Mouse (Mus musculus): ENCODE measurements around the gene Map2k1. TPM values are rescaled to one million over a fixed set of nuclear protein-coding genes. Genes with fewer than 3 reads are reported as not detected.
"Not testable (repeated sequence)": the region's sequence is repeated elsewhere in the genome, so short reads cannot be mapped to it uniquely, and the experiment has no call there.

Map2k1 gene
- polyA plus RNA-seq (2012; fragmentation: generic; extraction: Trizol) = 67.3 TPM

DNA sequence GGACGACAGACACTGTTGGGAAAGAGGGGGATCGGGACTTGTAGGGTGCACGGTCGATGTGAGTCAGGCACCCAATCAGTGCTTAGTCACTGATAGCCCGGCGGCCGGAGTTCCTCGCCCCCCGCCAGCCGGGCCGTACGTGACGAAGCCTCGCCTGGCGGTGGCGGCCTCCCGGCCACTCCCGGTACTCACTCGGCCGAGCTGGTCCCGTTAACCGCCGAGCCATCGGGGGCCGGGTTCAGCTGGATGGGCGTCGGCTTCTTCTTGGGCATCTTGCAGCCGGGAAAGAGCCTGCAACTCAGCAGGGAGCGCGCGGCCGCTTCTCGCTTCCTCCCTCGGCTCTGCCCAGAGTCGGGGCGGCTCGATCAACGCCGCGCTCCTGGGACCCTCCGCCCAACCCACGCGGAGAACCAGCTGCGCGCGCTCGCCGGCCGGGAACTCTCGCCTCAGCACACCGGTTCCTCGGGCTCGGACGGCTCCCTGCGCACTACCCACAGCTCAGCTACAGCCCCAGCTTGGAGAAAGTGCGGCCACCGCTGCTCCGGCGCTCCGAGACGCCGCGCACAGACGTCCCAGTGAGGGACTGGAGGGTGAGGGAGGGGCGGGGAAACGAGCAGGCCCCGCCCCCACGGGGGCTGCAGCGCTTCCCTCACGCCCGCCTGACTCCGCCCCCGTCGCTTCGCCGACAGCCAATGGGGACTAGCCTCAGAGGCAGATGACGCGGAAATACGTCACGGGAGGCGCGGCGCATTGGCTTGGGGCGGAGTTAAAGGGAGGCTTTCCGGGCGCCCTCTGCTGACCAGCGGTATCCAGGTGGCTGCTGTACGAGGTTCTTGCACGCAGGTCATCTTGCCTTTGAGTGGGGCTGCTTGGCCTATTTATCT, at the start of gene Map2k1:
Gene Map2k1, minus strand, starts transcription at position 611 of the 884 bp plus-strand sequence.
- peak within 1 kb of the TSS; percentile 97 for H3ac ChIP-seq (ENCODE audit: control insufficient read depth, insufficient read length)
- peak within 1 kb of the TSS; percentile 96 for H3K4me3 ChIP-seq
- TF ChIP-seq REST (IDR thresholded peaks at IDR 0.05; ENCODE audit: insufficient read depth, insufficient read length) = no peak
- TF ChIP-seq POLR2A (IDR thresholded peaks at IDR 0.05; ENCODE audit: insufficient read length, low read depth) = peak; percentile 98
- peak; percentile 47 for TF ChIP-seq SRF (IDR thresholded peaks at IDR 0.05; ENCODE audit: control insufficient read depth, insufficient read length, low read depth)
- no peak for TF ChIP-seq E2F4 (IDR thresholded peaks at IDR 0.05; ENCODE audit: insufficient read depth)
- peak; percentile 73 for TF ChIP-seq USF1 (IDR thresholded peaks at IDR 0.05; ENCODE audit: low read depth)
- peak; percentile 96 for TF ChIP-seq POLR2AphosphoS2 (IDR thresholded peaks at IDR 0.05; ENCODE audit: insufficient read length, low read depth)
- no peaks in the 10 kb centered on the region for H3K36me3 ChIP-seq (ENCODE audit: control insufficient read depth, insufficient read depth)
- H3K79me2 ChIP-seq (ENCODE audit: control insufficient read depth, insufficient read depth) = peaks cover 44% of the 10 kb centered on the region
- H3K27me3 ChIP-seq (ENCODE audit: control insufficient read depth, insufficient read depth, insufficient read length) = no peaks in the 10 kb centered on the region
- H3K4me2 ChIP-seq (ENCODE audit: low read depth) = peak within 1 kb of the TSS; percentile 98

GRCm38 (mm10) chr9:64303086-64303485, 49.7 kb upstream of the Map2k1 start:
- H3K36me3 ChIP-seq (ENCODE audit: control insufficient read depth, insufficient read depth) = peaks cover 50% of the 10 kb centered on the region
- H3K4me3 ChIP-seq; H3K4me2 ChIP-seq (ENCODE audit: low read depth); H3ac ChIP-seq (ENCODE audit: control insufficient read depth, insufficient read length); H3K79me2 ChIP-seq (ENCODE audit: control insufficient read depth, insufficient read depth); H3K27me3 ChIP-seq (ENCODE audit: control insufficient read depth, insufficient read depth, insufficient read length): not testable (repeated sequence)

DNA sequence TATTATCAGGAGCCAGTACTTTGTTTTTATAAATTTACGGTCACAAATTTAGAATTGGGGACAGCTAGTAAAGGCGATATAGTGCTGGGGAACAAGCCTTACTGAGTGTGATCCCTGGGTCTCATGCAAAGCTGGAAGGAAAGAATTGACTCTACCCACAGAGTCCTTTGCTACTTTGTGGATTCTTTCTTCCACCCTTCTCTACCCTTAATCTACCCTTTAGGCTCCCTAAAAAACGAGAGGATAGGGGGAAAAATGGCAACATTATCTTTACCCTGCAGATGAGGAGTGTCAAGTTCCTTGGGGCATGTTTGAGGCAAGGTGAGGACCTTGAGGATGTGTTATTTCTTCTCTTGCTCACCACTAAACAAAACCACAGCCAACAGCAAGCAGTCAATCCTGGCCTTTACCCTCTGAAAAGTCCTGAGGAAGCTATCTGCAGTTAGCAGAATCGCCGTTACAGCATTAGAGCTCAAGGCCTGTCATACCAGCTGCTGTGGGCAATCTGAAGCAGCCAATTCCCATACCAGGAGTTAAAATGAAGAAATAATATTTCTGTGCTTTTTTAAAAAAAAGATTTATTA, 29.1 kb upstream of the Map2k1 start:
- TF ChIP-seq POLR2A (IDR thresholded peaks at IDR 0.05; ENCODE audit: insufficient read length, low read depth) (no peak), SRF (IDR thresholded peaks at IDR 0.05; ENCODE audit: control insufficient read depth, insufficient read length, low read depth) (no peak), REST (IDR thresholded peaks at IDR 0.05; ENCODE audit: insufficient read depth, insufficient read length) (no peak), E2F4 (IDR thresholded peaks at IDR 0.05; ENCODE audit: insufficient read depth) (no peak), MYOD1 (IDR thresholded peaks at IDR 0.05; ENCODE audit: control insufficient read depth in 1 of 3, insufficient read length in 2 of 3, low read depth in 2 of 3) (no peak)
- H3K79me2 ChIP-seq (ENCODE audit: control insufficient read depth, insufficient read depth) = peaks cover 39% of the 10 kb centered on the region
- H3K27me3 ChIP-seq (ENCODE audit: control insufficient read depth, insufficient read depth, insufficient read length) = no peaks in the 10 kb centered on the region
- peak overlapping the region; percentile 56 for H3K4me3 ChIP-seq
- peak overlapping the region; percentile 99 for H3ac ChIP-seq (ENCODE audit: control insufficient read depth, insufficient read length)
- H3K4me2 ChIP-seq (ENCODE audit: low read depth) = peak overlapping the region; percentile 94
- no peaks in the 10 kb centered on the region for H3K36me3 ChIP-seq (ENCODE audit: control insufficient read depth, insufficient read depth)

GRCm38 (mm10) chr9:64281781-64282178, 28.3 kb upstream of the Map2k1 start:
- peak overlapping the region; percentile 56 for H3K4me3 ChIP-seq
- no peaks in the 10 kb centered on the region for H3K36me3 ChIP-seq (ENCODE audit: control insufficient read depth, insufficient read depth)
- peak overlapping the region; percentile 94 for H3K4me2 ChIP-seq (ENCODE audit: low read depth)
- no peak for TF ChIP-seq SRF (IDR thresholded peaks at IDR 0.05; ENCODE audit: control insufficient read depth, insufficient read length, low read depth)
- no peak for TF ChIP-seq POLR2AphosphoS2 (IDR thresholded peaks at IDR 0.05; ENCODE audit: insufficient read length, low read depth)
- TF ChIP-seq MYOD1 (IDR thresholded peaks at IDR 0.05; ENCODE audit: control insufficient read depth in 1 of 3, insufficient read length in 2 of 3, low read depth in 2 of 3) = no peak
- TF ChIP-seq E2F4 (IDR thresholded peaks at IDR 0.05; ENCODE audit: insufficient read depth) = no peak
- no peak for TF ChIP-seq POLR2A (IDR thresholded peaks at IDR 0.05; ENCODE audit: insufficient read length, low read depth)
- TF ChIP-seq MYOG (IDR thresholded peaks at IDR 0.05; ENCODE audit: control insufficient read depth in 1 of 3, insufficient read depth in 1 of 3, insufficient read length in 2 of 3, low read depth in 2 of 3) = no peak
- no peak for TF ChIP-seq CEBPB (IDR thresholded peaks at IDR 0.05; ENCODE audit: insufficient read depth, poor library complexity, severe bottlenecking)
- TF ChIP-seq REST (IDR thresholded peaks at IDR 0.05; ENCODE audit: insufficient read depth, insufficient read length) = no peak
- TF ChIP-seq TCF12 (IDR thresholded peaks at IDR 0.05; ENCODE audit: insufficient read depth, poor library complexity, severe bottlenecking) = no peak
- TF ChIP-seq USF1 (IDR thresholded peaks at IDR 0.05; ENCODE audit: low read depth) = no peak
- no peak for TF ChIP-seq TCF3 (IDR thresholded peaks at IDR 0.05; ENCODE audit: insufficient read length, low read depth)
- TF ChIP-seq MAX (IDR thresholded peaks at IDR 0.05; ENCODE audit: low read depth) = no peak
- no peaks in the 10 kb centered on the region for H3K27me3 ChIP-seq (ENCODE audit: control insufficient read depth, insufficient read depth, insufficient read length)
- H3ac ChIP-seq (ENCODE audit: control insufficient read depth, insufficient read length) = peak overlapping the region; percentile 99
- peaks cover 36% of the 10 kb centered on the region for H3K79me2 ChIP-seq (ENCODE audit: control insufficient read depth, insufficient read depth)

DNA sequence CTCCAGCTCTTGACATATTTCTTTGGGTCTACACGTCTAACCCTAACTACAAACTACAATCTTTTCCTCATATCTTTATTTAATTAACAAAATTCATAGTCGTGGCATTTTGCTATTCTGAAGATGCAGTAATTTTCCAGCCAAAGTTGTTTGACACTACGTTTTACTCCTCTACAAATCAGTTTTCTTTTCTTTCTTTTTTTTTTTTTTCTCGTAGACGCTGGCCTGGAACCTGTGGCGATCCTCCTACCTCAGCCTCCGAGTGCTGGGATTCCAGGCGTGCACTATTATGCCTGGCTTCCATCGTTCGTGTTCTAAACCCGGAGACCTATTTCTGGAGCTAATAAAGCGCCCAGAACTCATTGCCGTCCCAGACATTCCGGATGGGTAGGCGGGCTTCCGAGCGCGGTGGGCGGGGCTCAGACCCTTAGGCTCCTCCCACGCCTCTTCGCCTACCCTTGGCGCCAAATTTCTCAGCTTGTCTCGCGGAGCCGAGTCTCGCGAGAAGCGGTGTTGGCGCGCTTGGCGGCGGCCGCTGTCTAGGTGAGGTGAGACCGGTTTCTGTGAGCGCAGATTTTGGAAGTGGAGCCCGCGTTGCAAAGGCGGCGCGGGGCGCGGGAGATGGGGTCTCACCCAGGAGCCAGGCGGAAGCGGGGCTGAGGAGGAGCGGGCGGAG, 27.8 kb upstream of the Map2k1 start, which contains the start of gene Tipin:
Gene Tipin, plus strand, starts transcription at position 477 of the 676 bp plus-strand sequence.
- peaks cover 34% of the 10 kb centered on the region for H3K79me2 ChIP-seq (ENCODE audit: control insufficient read depth, insufficient read depth)
- H3ac ChIP-seq (ENCODE audit: control insufficient read depth, insufficient read length) = peak within 1 kb of the TSS; percentile 99
- H3K27me3 ChIP-seq (ENCODE audit: control insufficient read depth, insufficient read depth, insufficient read length) = no peaks in the 10 kb centered on the region
- no peak for TF ChIP-seq CEBPB (IDR thresholded peaks at IDR 0.05; ENCODE audit: insufficient read depth, poor library complexity, severe bottlenecking)
- TF ChIP-seq E2F4 (IDR thresholded peaks at IDR 0.05; ENCODE audit: insufficient read depth) = peak; percentile 84
- no peak for TF ChIP-seq USF1 (IDR thresholded peaks at IDR 0.05; ENCODE audit: low read depth)
- TF ChIP-seq MYOD1 (IDR thresholded peaks at IDR 0.05; ENCODE audit: control insufficient read depth in 1 of 3, insufficient read length in 2 of 3, low read depth in 2 of 3) = no peak
- TF ChIP-seq MYOG (IDR thresholded peaks at IDR 0.05; ENCODE audit: control insufficient read depth in 1 of 3, insufficient read depth in 1 of 3, insufficient read length in 2 of 3, low read depth in 2 of 3) = no peak
- TF ChIP-seq REST (IDR thresholded peaks at IDR 0.05; ENCODE audit: insufficient read depth, insufficient read length) = no peak
- no peak for TF ChIP-seq TCF3 (IDR thresholded peaks at IDR 0.05; ENCODE audit: insufficient read length, low read depth)
- TF ChIP-seq TCF12 (IDR thresholded peaks at IDR 0.05; ENCODE audit: insufficient read depth, poor library complexity, severe bottlenecking) = no peak
- peak; percentile 74 for TF ChIP-seq POLR2A (IDR thresholded peaks at IDR 0.05; ENCODE audit: insufficient read length, low read depth)
- peak; percentile 53 for TF ChIP-seq POLR2AphosphoS2 (IDR thresholded peaks at IDR 0.05; ENCODE audit: insufficient read length, low read depth)
- TF ChIP-seq SRF (IDR thresholded peaks at IDR 0.05; ENCODE audit: control insufficient read depth, insufficient read length, low read depth) = no peak
- TF ChIP-seq MAX (IDR thresholded peaks at IDR 0.05; ENCODE audit: low read depth) = no peak
- H3K4me3 ChIP-seq = peak within 1 kb of the TSS; percentile 56
- no peaks in the 10 kb centered on the region for H3K36me3 ChIP-seq (ENCODE audit: control insufficient read depth, insufficient read depth)
- H3K4me2 ChIP-seq (ENCODE audit: low read depth) = peak within 1 kb of the TSS; percentile 94

All from myocyte (in vitro differentiated cells).